Mouse (Mus musculus): Measurements from ENCODE around the gene Adgrb3.

DNA sequence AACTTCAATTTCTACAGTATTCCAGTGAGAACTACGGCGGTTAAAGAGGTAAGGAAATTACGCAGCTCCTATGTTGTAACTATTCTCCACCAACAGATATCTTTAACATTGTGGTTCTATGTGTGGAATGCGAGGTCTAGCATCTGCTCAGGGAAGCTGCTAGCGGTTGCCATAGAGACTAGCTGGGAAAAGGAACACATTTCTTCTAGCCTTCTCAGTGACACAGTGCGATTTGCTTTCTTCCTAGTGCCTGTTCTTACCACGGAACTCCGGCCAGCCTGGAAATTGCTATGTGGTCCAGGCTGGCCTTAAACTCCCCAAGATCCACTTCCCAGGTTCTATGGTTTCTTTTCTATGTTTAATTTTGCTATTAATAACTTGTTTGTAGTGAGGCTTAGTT lies 747.1 kb downstream of the Adgrb3 start:
- no peak for TF ChIP-seq POLR2A (IDR thresholded peaks at IDR 0.05; ENCODE audit: borderline replicate concordance, insufficient read depth, low read length)
- no peak for TF ChIP-seq CTCF (IDR thresholded peaks at IDR 0.05; ENCODE audit: borderline replicate concordance, insufficient read depth, low read depth, low read length)
